Mouse (Mus musculus) lung, embryonic 15.5 days (tissue): ENCODE data around the gene Smim12. TPM values are rescaled to one million over a fixed set of nuclear protein-coding genes. Genes with fewer than 3 reads are reported as not detected.

Experiments used
- ATAC-seq: fragments of 200-750 bp; cut with Nextera tagmentation; 2 replicates; pipeline ENCODE4 v1.8.0; 2017; ENCODE audit warnings: moderate number of reproducible peaks, borderline replicate concordance; ENCODE audit not compliant: low FRiP score, low TSS enrichment; ENCODE audit errors: extremely low read depth
- H3K27ac ChIP-seq: fragments of 300-500 bp; sonication (generic); 2 replicates; pipeline ENCODE4 v1.5.1; 2015; ENCODE audit warnings: moderate library complexity, mild to moderate bottlenecking, inconsistent platforms
- H3K27me3 ChIP-seq: fragments of 300-500 bp; sonication (generic); 2 replicates; pipeline ENCODE4 v1.6.1; 2015; ENCODE audit warnings: inconsistent platforms
- H3K36me3 ChIP-seq: fragments of 300-500 bp; sonication (generic); 2 replicates; pipeline ENCODE4 v1.6.1; 2015; ENCODE audit warnings: inconsistent platforms
- H3K4me1 ChIP-seq: fragments of 300-500 bp; sonication (generic); 2 replicates; pipeline ENCODE4 v1.6.1; 2015; ENCODE audit warnings: inconsistent platforms
- H3K4me2 ChIP-seq: fragments of 300-500 bp; sonication (generic); 2 replicates; pipeline ENCODE4 v1.6.1; 2015; ENCODE audit warnings: inconsistent platforms, mild to moderate bottlenecking, moderate library complexity
- H3K4me3 ChIP-seq: fragments of 300-500 bp; sonication (generic); 2 replicates; pipeline ENCODE4 v1.5.1; 2015; ENCODE audit warnings: mild to moderate bottlenecking, inconsistent platforms
- H3K9ac ChIP-seq: fragments of 300-500 bp; sonication (generic); 2 replicates; pipeline ENCODE4 v1.6.1; 2015; ENCODE audit warnings: inconsistent platforms
- H3K9me3 ChIP-seq: fragments of 300-500 bp; sonication (generic); 2 replicates; pipeline ENCODE4 v1.6.1; 2016; ENCODE audit warnings: inconsistent platforms
- WGBS: fragments of 180-500 bp; shearing (Covaris S2); methylation state at CpG from one replicate; pipeline ENCODE4 v1.1.7; 2015; 5-methylcytosine and 5-hydroxymethylcytosine counted together
- polyA plus RNA-seq: library from polyadenylated mRNA; unstranded; fragments of >200 nt; fragmentation: Nextera tagmentation; extraction: Ambion mirVana; gene quantifications from 2 replicates; pipeline ENCODE4 v1.2.1, GENCODE M21; 2015

The Smim12 gene
- polyA plus RNA-seq, 1 experiment from 2014 or later = 57.2 TPM

GRCm38 (mm10) chr4:127278451-127279001, 34.9 kb downstream of the Smim12 start:
- Histone ChIP-seq H3K4me1 (no peaks in the 10 kb centered on the region), H3K27ac (0 out of 2 replicates have a peak overlapping the region, but pooled peaks have one; percentile 15)
- WGBS = 35% methylated on average over 9 of the region's 9 CpGs

GRCm38 (mm10) chr4:127279241-127279640, 35.7 kb downstream of the Smim12 start:
- no peaks in the 10 kb centered on the region for H3K36me3 ChIP-seq
- H3K9ac ChIP-seq = no peak overlapping the region
- no peak for ATAC-seq
- H3K4me3 ChIP-seq = no peak overlapping the region
- 62% methylated on average over 9 of the region's 9 CpGs for WGBS
- no peak overlapping the region for H3K4me2 ChIP-seq
- no peak overlapping the region for H3K27ac ChIP-seq
- H3K4me1 ChIP-seq = no peaks in the 10 kb centered on the region
- H3K9me3 ChIP-seq = no peaks in the 10 kb centered on the region
- no peaks in the 10 kb centered on the region for H3K27me3 ChIP-seq

More at GRCm38 (mm10) chr4:127278451-127279001, 34.9 kb downstream of the Smim12 start:
- Histone ChIP-seq H3K4me3 (no peak overlapping the region), H3K9ac (no peak overlapping the region), H3K36me3 (no peaks in the 10 kb centered on the region), H3K27me3 (no peaks in the 10 kb centered on the region), H3K4me2 (no peak overlapping the region), H3K9me3 (no peaks in the 10 kb centered on the region)
- ATAC-seq = peak; percentile 25

GRCm38 (mm10) chr4:127286907-127287306, 43.3 kb downstream of the Smim12 start:
- H3K36me3 ChIP-seq = no peaks in the 10 kb centered on the region
- no peaks in the 10 kb centered on the region for H3K4me1 ChIP-seq
- H3K27ac ChIP-seq = no peak overlapping the region
- 66% methylated on average over 4 of the region's 4 CpGs for WGBS
- ATAC-seq = no peak
- H3K27me3 ChIP-seq = no peaks in the 10 kb centered on the region
- no peak overlapping the region for H3K4me3 ChIP-seq
- H3K4me2 ChIP-seq = no peak overlapping the region
- H3K9me3 ChIP-seq = no peaks in the 10 kb centered on the region
- H3K9ac ChIP-seq = no peak overlapping the region

- WGBS = 52% methylated on average over 6 of the region's 6 CpGs
- Histone ChIP-seq H3K36me3 (no peaks in the 10 kb centered on the region), H3K27ac (no peak overlapping the region), H3K4me3 (no peak overlapping the region), H3K4me1 (no peaks in the 10 kb centered on the region), H3K9me3 (no peaks in the 10 kb centered on the region), H3K4me2 (no peak overlapping the region), H3K9ac (no peak overlapping the region), H3K27me3 (no peaks in the 10 kb centered on the region)
- 0 out of 2 replicates have a peak, but pooled peaks have one; percentile 35 for ATAC-seq
Measured at GRCm38 (mm10) chr4:127289039-127289548, 45.5 kb downstream of the Smim12 start.

- WGBS = 44% methylated on average over 5 of the region's 5 CpGs
- no peak for ATAC-seq
- Histone ChIP-seq H3K36me3 (no peaks in the 10 kb centered on the region), H3K4me1 (no peaks in the 10 kb centered on the region), H3K9ac (no peak overlapping the region), H3K9me3 (no peaks in the 10 kb centered on the region), H3K4me2 (no peak overlapping the region), H3K27ac (no peak overlapping the region), H3K4me3 (no peak overlapping the region), H3K27me3 (no peaks in the 10 kb centered on the region)
Measured at GRCm38 (mm10) chr4:127292631-127293030, 49.0 kb downstream of the Smim12 start.

Other genes with a start within 250 kb of the Smim12 start
- gene Sfpq, start 222.5 kb upstream of the Smim12 start, polyA plus RNA-seq = 88.5 and 93.7 TPM in 2 replicates
- gene Zmym1, start 182.6 kb upstream of the Smim12 start, polyA plus RNA-seq = 19.1 and 20.1 TPM in 2 replicates
- gene Zmym6, start 166.4 kb upstream of the Smim12 start, polyA plus RNA-seq = 15.0 and 17.3 TPM in 2 replicates
- gene Tmem35b, start 120.1 kb upstream of the Smim12 start, polyA plus RNA-seq = 18.8 and 21.3 TPM in 2 replicates
- gene Dlgap3, start 74.6 kb upstream of the Smim12 start, polyA plus RNA-seq = 0.75 and 0.77 TPM in 2 replicates
- 31.2 and 33.2 TPM in 2 replicates for gene Gja4, start 70.3 kb downstream of the Smim12 start, polyA plus RNA-seq
- 1.6 and 2.0 TPM in 2 replicates for gene Gjb3, start 87.1 kb downstream of the Smim12 start, polyA plus RNA-seq
- gene Gjb4, start 110.3 kb downstream of the Smim12 start, polyA plus RNA-seq = 0.10 TPM in 1 of 2 replicates, not detected in the other
- 0.57 and 0.60 TPM in 2 replicates for gene Gjb5, start 114.4 kb downstream of the Smim12 start, polyA plus RNA-seq